Mouse (Mus musculus): ENCODE results near the gene Eif4g3.

DNA sequence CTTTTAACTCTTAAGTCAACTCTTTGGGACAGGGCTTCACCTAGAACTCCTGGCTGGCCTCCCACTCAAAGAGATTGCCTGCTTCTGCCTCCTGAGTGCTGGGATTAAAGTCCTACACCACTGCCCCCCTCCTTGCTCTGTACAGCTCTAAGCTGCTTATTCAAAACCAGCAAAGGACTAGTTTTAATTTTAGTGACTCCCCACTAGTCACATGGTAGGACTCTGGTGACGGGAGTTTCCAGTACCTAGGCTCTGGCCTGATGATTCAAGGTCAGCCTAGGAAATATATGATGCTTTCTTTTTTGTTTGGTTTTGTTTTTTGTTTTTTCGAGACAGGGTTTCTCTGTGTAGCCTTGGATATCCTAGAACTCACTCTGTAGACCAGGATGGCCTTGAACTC lies 172.0 kb downstream of the Eif4g3 start:
- TF ChIP-seq GATA1 (IDR thresholded peaks at IDR 0.05; ENCODE audit: borderline replicate concordance, low read length) (no peak), FLI1 (IDR thresholded peaks at IDR 0.05; ENCODE audit: low read length) (no peak)
